In genomic region chr9:46608695-46609094, GRCm38 (mm10) we compare ENCODE assay signal across 24 mouse cellular contexts.
"Had no signal": no experiment of that assay in that cellular context is flagged by ENCODE, and none has a peak within 500 bp of the region (broad histone marks: within the 10 kb centered on the region; RNA-seq: fewer than 3 reads in every experiment).

No protein-coding gene starts in this region.

- H3K9me3 ChIP-seq: heart, embryonic 10.5 days; heart, embryonic 13.5 days; heart, embryonic 15.5 days; hindbrain, embryonic 12.5 days; limb, embryonic 10.5 days; limb, embryonic 12.5 days had no signal

- DNase-seq: gastrocnemius, adult 2 months; gastrocnemius, postnatal 10 days; gastrocnemius, postnatal 25 days; heart, adult 18-20 months; heart, postnatal 14 days; heart, postnatal 36 days; kidney, adult 18-20 months; kidney, adult 8-10 months; kidney, postnatal 10 days; kidney, postnatal 25 days; kidney, postnatal 4 days; liver had no signal

- H3K4me3 ChIP-seq: gastrocnemius, adult 2 months; heart, embryonic 10.5 days; heart, embryonic 13.5 days; heart, embryonic 15.5 days; hindbrain, embryonic 12.5 days; layer of hippocampus, adult 2 months; left cerebral cortex, adult 2 months; limb, embryonic 10.5 days; limb, embryonic 12.5 days had no signal

- H3K27me3 ChIP-seq: hindbrain, embryonic 12.5 days had no signal

- H3K4me1 ChIP-seq: heart, embryonic 10.5 days had no signal

- H3K9ac ChIP-seq: heart, embryonic 13.5 days; heart, embryonic 15.5 days; hindbrain, embryonic 12.5 days; hindbrain, embryonic 14.5 days; limb, embryonic 12.5 days had no signal

- H3K4me2 ChIP-seq: heart, embryonic 13.5 days; heart, embryonic 15.5 days; hindbrain, embryonic 12.5 days; hindbrain, embryonic 14.5 days; limb, embryonic 12.5 days; liver, embryonic 11.5 days had no signal

- H3K27ac ChIP-seq: gastrocnemius, adult 2 months; heart, embryonic 10.5 days; heart, embryonic 13.5 days; heart, embryonic 15.5 days; hindbrain, embryonic 12.5 days; hindbrain, embryonic 14.5 days; layer of hippocampus, adult 2 months; left cerebral cortex, adult 2 months; limb, embryonic 10.5 days; limb, embryonic 12.5 days had no signal

- ATAC-seq: hindbrain, embryonic 16.5 days; inflammation-experienced regulatory T-cells, adult 6 months had no signal

- H3K36me3 ChIP-seq: heart, embryonic 10.5 days; heart, embryonic 13.5 days; heart, embryonic 15.5 days; hindbrain, embryonic 12.5 days; limb, embryonic 10.5 days; limb, embryonic 12.5 days had no signal
